Mouse (Mus musculus) thymus, adult 2 months (tissue): ENCODE results near the gene Tnfrsf22.

Experiments used
- CTCF ChIP-seq: fragments of 200-500 bp; IDR thresholded peaks from 2 replicates; pipeline ENCODE4 v1.5.1; 2012; ENCODE audit warnings: mild to moderate bottlenecking, control low read depth, low read length, moderate library complexity, borderline replicate concordance; ENCODE audit not compliant: control insufficient read depth, poor library complexity, insufficient read depth; ENCODE audit errors: extremely low read depth
- POLR2A ChIP-seq: fragments of 200-500 bp; IDR thresholded peaks from 2 replicates; pipeline ENCODE4 v1.6.1; 2012; ENCODE audit warnings: mild to moderate bottlenecking, low read length, control low read depth, moderate library complexity; ENCODE audit not compliant: control insufficient read depth, poor library complexity, insufficient read depth; ENCODE audit errors: extremely low read depth

- TF ChIP-seq CTCF (no peak), POLR2A (no peak)
Measured at GRCm38 (mm10) chr7:143631503-143631902, 18.0 kb downstream of the Tnfrsf22 start.
